Mouse (Mus musculus): ENCODE data around the gene Tacc3. TPM values are rescaled to one million over a fixed set of nuclear protein-coding genes. Genes with fewer than 3 reads are reported as not detected.
A peak's percentile ranks its signal among the peaks of the same experiment; 100 is the strongest.

The Tacc3 gene
- total and polyA plus RNA-seq, 3 experiments = 1.4 to 3.1 (median 1.8) TPM

GRCm38 (mm10) chr5:33651541-33651920 is 6.4 kb upstream of the Tacc3 start:
- peaks cover 3% of the 10 kb centered on the region for H3K4me1 ChIP-seq (ENCODE audit: control insufficient read depth, insufficient read depth, low read length)
- peak overlapping the region; percentile 100 for H3K27ac ChIP-seq
- no peaks in the 10 kb centered on the region for H3K27me3 ChIP-seq (ENCODE audit: control insufficient read depth, insufficient read depth, low read length)
- H3K36me3 ChIP-seq (ENCODE audit: control insufficient read depth, insufficient read depth, low read length) = peaks cover 11% of the 10 kb centered on the region; the same call in 1 of the 2 replicates
- under 1% methylated on average over 11 of the region's 11 CpGs for WGBS
- intact Hi-C loops (cut with DNase I) = loop anchor here (2.0 to 10.0 kb wide), 3 partner anchors 21 to 713 kb away; partner anchors contain the start of genes Fam193a and Mxd4
- H3K4me3 ChIP-seq = peak overlapping the region; percentile 73
- no peaks in the 10 kb centered on the region for H3K79me2 ChIP-seq (replicated peaks; ENCODE audit: control insufficient read depth, insufficient read depth, low read length)
- no peak for DNase-seq
- no peak for TF ChIP-seq POLR2A (IDR thresholded peaks at IDR 0.05; ENCODE audit: insufficient read depth, low read depth, low read length)
- no peak for TF ChIP-seq EP300 (IDR thresholded peaks at IDR 0.05; ENCODE audit: insufficient read depth, low read depth, low read length)
- TF ChIP-seq CTCF (IDR thresholded peaks at IDR 0.05) = no peak
- H3K9ac ChIP-seq (ENCODE audit: low read depth, low read length) = peak overlapping the region; percentile 65

GRCm38 (mm10) chr5:33651921-33652782 is 5.8 kb upstream of the Tacc3 start, which contains the start of gene Slbp:
Gene Slbp, minus strand, starts transcription at chr5:33652574.
- intact Hi-C loops (cut with DNase I) = loop anchor here (2.0 to 10.0 kb wide), 3 partner anchors 21 to 713 kb away; partner anchors contain the start of genes Fam193a and Mxd4
- Histone ChIP-seq H3K36me3 (ENCODE audit: control insufficient read depth, insufficient read depth, low read length) (peaks cover 11% of the 10 kb centered on the region; the same call in 1 of the 2 replicates), H3K9ac (ENCODE audit: low read depth, low read length) (peak within 1 kb of the TSS; percentile 65), H3K27me3 (ENCODE audit: control insufficient read depth, insufficient read depth, low read length) (no peaks in the 10 kb centered on the region), H3K79me2 (replicated peaks; ENCODE audit: control insufficient read depth, insufficient read depth, low read length) (no peaks in the 10 kb centered on the region), H3K27ac (peak within 1 kb of the TSS; percentile 100), H3K4me3 (peak within 1 kb of the TSS; percentile 73), H3K4me1 (ENCODE audit: control insufficient read depth, insufficient read depth, low read length) (peaks cover 8% of the 10 kb centered on the region)
- under 1% methylated on average over 82 of the region's 82 CpGs for WGBS
- DNase-seq = peak; percentile 95 to 98
- TF ChIP-seq CTCF (IDR thresholded peaks at IDR 0.05) (0 out of 2 replicates have a peak, but pooled peaks have one; percentile 6), POLR2A (IDR thresholded peaks at IDR 0.05; ENCODE audit: insufficient read depth, low read depth, low read length) (peak; percentile 99), EP300 (IDR thresholded peaks at IDR 0.05; ENCODE audit: insufficient read depth, low read depth, low read length) (peak; percentile 27; the same call in 1 of the 2 replicates)

- intact Hi-C loops (cut with DNase I) = loop anchor here (10.0 kb wide), 2 partner anchors 532 to 712 kb away; partner anchors contain the start of genes Fam193a and Mxd4
- no peak for DNase-seq
- Histone ChIP-seq H3K4me1 (ENCODE audit: control insufficient read depth, insufficient read depth, low read length) (peaks cover 8% of the 10 kb centered on the region), H3K79me2 (replicated peaks; ENCODE audit: control insufficient read depth, insufficient read depth, low read length) (no peaks in the 10 kb centered on the region), H3K36me3 (ENCODE audit: control insufficient read depth, insufficient read depth, low read length) (peaks cover 10% of the 10 kb centered on the region; the same call in 1 of the 2 replicates), H3K27ac (peak overlapping the region; percentile 5; the same call in 1 of the 2 replicates), H3K4me3 (peak overlapping the region; percentile 27; the same call in 1 of the 2 replicates), H3K9ac (ENCODE audit: low read depth, low read length) (peak overlapping the region; percentile 20), H3K27me3 (ENCODE audit: control insufficient read depth, insufficient read depth, low read length) (no peaks in the 10 kb centered on the region)
- TF ChIP-seq EP300 (IDR thresholded peaks at IDR 0.05; ENCODE audit: insufficient read depth, low read depth, low read length) = no peak
- TF ChIP-seq POLR2A (IDR thresholded peaks at IDR 0.05; ENCODE audit: insufficient read depth, low read depth, low read length) = no peak
- WGBS = 5% methylated on average over 9 of the region's 9 CpGs
Measured at GRCm38 (mm10) chr5:33652783-33653173, 5.2 kb upstream of the Tacc3 start.

GRCm38 (mm10) chr5:33654424-33654823 is 3.5 kb upstream of the Tacc3 start:
- Histone ChIP-seq H3K9ac (ENCODE audit: low read depth, low read length) (no peak overlapping the region), H3K27me3 (ENCODE audit: control insufficient read depth, insufficient read depth, low read length) (no peaks in the 10 kb centered on the region), H3K79me2 (replicated peaks; ENCODE audit: control insufficient read depth, insufficient read depth, low read length) (no peaks in the 10 kb centered on the region), H3K4me1 (ENCODE audit: control insufficient read depth, insufficient read depth, low read length) (peaks cover 8% of the 10 kb centered on the region), H3K36me3 (ENCODE audit: control insufficient read depth, insufficient read depth, low read length) (peaks cover 10% of the 10 kb centered on the region; the same call in 1 of the 2 replicates), H3K4me3 (no peak overlapping the region), H3K27ac (no peak overlapping the region)
- WGBS = 94% methylated on average over 13 of the region's 13 CpGs
- DNase-seq = no peak
- TF ChIP-seq EP300 (IDR thresholded peaks at IDR 0.05; ENCODE audit: insufficient read depth, low read depth, low read length) (no peak), CTCF (IDR thresholded peaks at IDR 0.05) (no peak), POLR2A (IDR thresholded peaks at IDR 0.05; ENCODE audit: insufficient read depth, low read depth, low read length) (no peak)
- intact Hi-C loops (cut with DNase I) = loop anchor here (10.0 kb wide), 2 partner anchors 530 to 710 kb away; partner anchors contain the start of genes Fam193a and Mxd4

GRCm38 (mm10) chr5:33655251-33655840 is 2.6 kb upstream of the Tacc3 start:
- Histone ChIP-seq H3K27ac (no peak overlapping the region), H3K4me3 (no peak overlapping the region), H3K27me3 (ENCODE audit: control insufficient read depth, insufficient read depth, low read length) (no peaks in the 10 kb centered on the region), H3K79me2 (replicated peaks; ENCODE audit: control insufficient read depth, insufficient read depth, low read length) (no peaks in the 10 kb centered on the region), H3K4me1 (ENCODE audit: control insufficient read depth, insufficient read depth, low read length) (peaks cover 8% of the 10 kb centered on the region), H3K36me3 (ENCODE audit: control insufficient read depth, insufficient read depth, low read length) (peaks cover 8% of the 10 kb centered on the region; the same call in 1 of the 2 replicates), H3K9ac (ENCODE audit: low read depth, low read length) (no peak overlapping the region)
- TF ChIP-seq CTCF (IDR thresholded peaks at IDR 0.05) = no peak
- TF ChIP-seq EP300 (IDR thresholded peaks at IDR 0.05; ENCODE audit: insufficient read depth, low read depth, low read length) = no peak
- TF ChIP-seq POLR2A (IDR thresholded peaks at IDR 0.05; ENCODE audit: insufficient read depth, low read depth, low read length) = no peak
- DNase-seq = no peak
- intact Hi-C loops (cut with DNase I) = loop anchor here (5.0 to 10.0 kb wide), 4 partner anchors 127 to 709 kb away; partner anchors contain the start of genes Fam193a, Letm1, Mxd4 and Nelfa
- 88% methylated on average over 10 of the region's 10 CpGs for WGBS

All from heart, adult 2 months (tissue).